In genomic region chr1:151215985-151216384, GRCm38 (mm10) we compare ENCODE assay signal across 23 mouse cellular contexts. TPM values are rescaled to one million over a fixed set of nuclear protein-coding genes. Genes with fewer than 3 reads are reported as not detected.
DNase-seq lines count a peak whose midpoint lies in the region; ATAC-seq and TF ChIP-seq lines count a peak whose summit lies in the region.
"Had no signal": no experiment of that assay in that cellular context is flagged by ENCODE, and none has a peak within 500 bp of the region (broad histone marks: within the 10 kb centered on the region; RNA-seq: fewer than 3 reads in every experiment).

No protein-coding gene starts in this region.

- no peaks in the 10 kb centered on the region for H3K36me3 ChIP-seq in kidney, postnatal 0 days (ENCODE audit: insufficient read depth, low read length)
- H3K36me3 ChIP-seq in intestine, embryonic 14.5 days (ENCODE audit: control insufficient read depth, insufficient read depth, low read length) = no peaks in the 10 kb centered on the region
- no peaks in the 10 kb centered on the region for H3K36me3 ChIP-seq in liver, embryonic 15.5 days (replicated peaks)
- no peaks in the 10 kb centered on the region for H3K36me3 ChIP-seq in stomach, postnatal 0 days (ENCODE audit: control insufficient read depth, insufficient read depth, low read length)
- no peaks in the 10 kb centered on the region for H3K36me3 ChIP-seq in forebrain, embryonic 13.5 days (ENCODE audit: poor library complexity, severe bottlenecking)
- H3K36me3 ChIP-seq: forebrain, embryonic 15.5 days; heart, embryonic 10.5 days; limb, embryonic 15.5 days; midbrain, embryonic 12.5 days; neural tube, embryonic 13.5 days had no signal

- no peaks in the 10 kb centered on the region for H3K27me3 ChIP-seq in kidney, postnatal 0 days (ENCODE audit: insufficient read depth, low read length)
- H3K27me3 ChIP-seq in intestine, embryonic 14.5 days (replicated peaks; ENCODE audit: control insufficient read depth, insufficient read depth, low read length) = no peaks in the 10 kb centered on the region
- H3K27me3 ChIP-seq in liver, embryonic 15.5 days = no peaks in the 10 kb centered on the region
- H3K27me3 ChIP-seq in stomach, postnatal 0 days (ENCODE audit: control insufficient read depth, insufficient read depth, low read length) = no peaks in the 10 kb centered on the region
- H3K27me3 ChIP-seq in forebrain, embryonic 13.5 days = no peaks in the 10 kb centered on the region
- H3K27me3 ChIP-seq: forebrain, embryonic 15.5 days; limb, embryonic 15.5 days; midbrain, embryonic 12.5 days; neural tube, embryonic 13.5 days had no signal

- H3K27ac ChIP-seq in kidney, postnatal 0 days = peak overlapping the region; percentile 81
- H3K27ac ChIP-seq in intestine, embryonic 14.5 days (ENCODE audit: low read depth) = no peak overlapping the region
- peak overlapping the region; percentile 1; the same call in 1 of the 2 replicates for H3K27ac ChIP-seq in liver, embryonic 15.5 days (replicated peaks)
- H3K27ac ChIP-seq in stomach, postnatal 0 days (replicated peaks) = no peak overlapping the region
- H3K27ac ChIP-seq in forebrain, embryonic 13.5 days = no peak overlapping the region
- H3K27ac ChIP-seq: forebrain, embryonic 15.5 days; heart, embryonic 10.5 days; layer of hippocampus, adult 2 months; limb, embryonic 15.5 days; midbrain, embryonic 12.5 days; neural tube, embryonic 13.5 days had no signal

- no peaks in the 10 kb centered on the region for H3K9me3 ChIP-seq in kidney, postnatal 0 days (replicated peaks; ENCODE audit: low read length)
- H3K9me3 ChIP-seq in intestine, embryonic 14.5 days (ENCODE audit: control insufficient read depth, low read length) = no peaks in the 10 kb centered on the region
- no peaks in the 10 kb centered on the region for H3K9me3 ChIP-seq in liver, embryonic 15.5 days (replicated peaks)
- no peaks in the 10 kb centered on the region for H3K9me3 ChIP-seq in stomach, postnatal 0 days (ENCODE audit: control insufficient read depth, low read length)
- H3K9me3 ChIP-seq in forebrain, embryonic 13.5 days (replicated peaks) = no peaks in the 10 kb centered on the region
- H3K9me3 ChIP-seq: forebrain, embryonic 15.5 days; heart, embryonic 10.5 days; limb, embryonic 15.5 days; midbrain, embryonic 12.5 days; neural tube, embryonic 13.5 days had no signal

- no peak overlapping the region for H3K4me3 ChIP-seq in kidney, postnatal 0 days (replicated peaks; ENCODE audit: low read depth, low read length)
- no peak overlapping the region for H3K4me3 ChIP-seq in intestine, embryonic 14.5 days (ENCODE audit: low read depth, low read length)
- no peak overlapping the region for H3K4me3 ChIP-seq in liver, embryonic 15.5 days (replicated peaks)
- H3K4me3 ChIP-seq in stomach, postnatal 0 days (ENCODE audit: low read depth, low read length) = no peak overlapping the region
- no peak overlapping the region for H3K4me3 ChIP-seq in forebrain, embryonic 13.5 days
- H3K4me3 ChIP-seq: forebrain, embryonic 15.5 days; heart, embryonic 10.5 days; layer of hippocampus, adult 2 months; limb, embryonic 15.5 days; midbrain, embryonic 12.5 days; neural tube, embryonic 13.5 days had no signal

- peak; percentile 70 for ATAC-seq in kidney, postnatal 0 days (replicated peaks; ENCODE audit: low FRiP score, low read depth)
- ATAC-seq in intestine, embryonic 14.5 days (replicated peaks; ENCODE audit: low FRiP score, low TSS enrichment, low read depth) = peak; percentile 72; the same call in 1 of the 2 replicates
- no peak for ATAC-seq in liver, embryonic 15.5 days (ENCODE audit: insufficient read depth)
- no peak; the same call in 1 of the 2 replicates for ATAC-seq in stomach, postnatal 0 days (ENCODE audit: low FRiP score, low TSS enrichment)
- no peak for ATAC-seq in forebrain, embryonic 13.5 days
- ATAC-seq: activated CD4-positive, CD25-positive, alpha-beta regulatory T cell, adult 4 months; forebrain, embryonic 15.5 days; lung, postnatal 0 days had no signal

- no peak for TF ChIP-seq CTCF in kidney, postnatal 0 days (IDR thresholded peaks at IDR 0.05; ENCODE audit: low read depth)
- no peak for TF ChIP-seq CTCF in stomach, postnatal 0 days (IDR thresholded peaks at IDR 0.05; ENCODE audit: low read depth)

- no peak overlapping the region for H3K9ac ChIP-seq in kidney, postnatal 0 days (ENCODE audit: low read depth, low read length)
- no peak overlapping the region for H3K9ac ChIP-seq in intestine, embryonic 14.5 days (ENCODE audit: low read length)
- no peak overlapping the region for H3K9ac ChIP-seq in liver, embryonic 15.5 days
- H3K9ac ChIP-seq in stomach, postnatal 0 days (ENCODE audit: low read length) = no peak overlapping the region
- H3K9ac ChIP-seq in forebrain, embryonic 13.5 days = no peak overlapping the region
- H3K9ac ChIP-seq: forebrain, embryonic 15.5 days; limb, embryonic 15.5 days; midbrain, embryonic 12.5 days; neural tube, embryonic 13.5 days had no signal

- H3K4me2 ChIP-seq in kidney, postnatal 0 days (ENCODE audit: low read length) = no peak overlapping the region
- H3K4me2 ChIP-seq in intestine, embryonic 14.5 days (ENCODE audit: low read length) = no peak overlapping the region
- H3K4me2 ChIP-seq in liver, embryonic 15.5 days = no peak overlapping the region
- no peak overlapping the region for H3K4me2 ChIP-seq in stomach, postnatal 0 days (replicated peaks; ENCODE audit: low read depth)
- no peak overlapping the region for H3K4me2 ChIP-seq in forebrain, embryonic 13.5 days
- H3K4me2 ChIP-seq: forebrain, embryonic 15.5 days; limb, embryonic 15.5 days; midbrain, embryonic 12.5 days; neural tube, embryonic 13.5 days had no signal

- no peak for TF ChIP-seq EP300 in stomach, postnatal 0 days (optimal IDR thresholded peaks at IDR 0.05)

- DNase-seq in kidney, postnatal 0 days (ENCODE audit: low spot score) = no peak
- DNase-seq in kidney, adult 8-10 months = no peak
- DNase-seq in intestine, embryonic 14.5 days (ENCODE audit: low spot score) = no peak
- DNase-seq in stomach, postnatal 0 days (ENCODE audit: low spot score) = peak; percentile 33
- DNase-seq in frontal cortex, adult 2 months (ENCODE audit: extremely low spot score in 1 of 2, low spot score in 1 of 2) = no peak
- DNase-seq: adrenal gland, postnatal 10 days; cerebellum, adult 9-11 months; heart, postnatal 10 days; right cerebral cortex, adult 18-20 months had no signal

- 0 out of 2 replicates have a peak, but pooled peaks cover 5% of the 10 kb centered on the region for H3K4me1 ChIP-seq in kidney, postnatal 0 days (replicated peaks; ENCODE audit: insufficient read depth, low read length)
- H3K4me1 ChIP-seq in intestine, embryonic 14.5 days (replicated peaks; ENCODE audit: control insufficient read depth, insufficient read depth, low read length) = 0 out of 2 replicates have a peak, but pooled peaks cover 2% of the 10 kb centered on the region
- peaks cover 19% of the 10 kb centered on the region for H3K4me1 ChIP-seq in liver, embryonic 15.5 days (replicated peaks)
- no peaks in the 10 kb centered on the region for H3K4me1 ChIP-seq in stomach, postnatal 0 days (replicated peaks; ENCODE audit: control insufficient read depth, insufficient read depth)
- no peaks in the 10 kb centered on the region; the same call in 1 of the 2 replicates for H3K4me1 ChIP-seq in forebrain, embryonic 13.5 days
- H3K4me1 ChIP-seq: forebrain, embryonic 15.5 days; heart, embryonic 10.5 days; midbrain, embryonic 12.5 days; neural tube, embryonic 13.5 days had no signal

- WGBS in kidney, postnatal 0 days = 22% methylated on average over 1 of the region's 1 CpGs
- WGBS in intestine, embryonic 14.5 days = 41% methylated on average over 1 of the region's 1 CpGs
- WGBS in liver, embryonic 15.5 days (ENCODE audit: insufficient replicate concordance) = 32% methylated on average over 1 of the region's 1 CpGs
- 21% methylated on average over 1 of the region's 1 CpGs for WGBS in stomach, postnatal 0 days
- 83% methylated on average over 1 of the region's 1 CpGs for WGBS in forebrain, embryonic 13.5 days

RNA-seq across cellular contexts. Expression of gene Gm47996, which starts 6.1 kb away (rescaled TPM):
- 0.28 and 0.41 TPM in 2 replicates for polyA plus RNA-seq in kidney, postnatal 0 days (2015; fragmentation: Nextera tagmentation; extraction: Ambion mirVana)
- polyA plus RNA-seq in intestine, embryonic 14.5 days (2014; fragmentation: Nextera tagmentation; extraction: Ambion mirVana) = not detected in 2 replicates
- polyA plus RNA-seq in liver, embryonic 15.5 days (2015; fragmentation: Nextera tagmentation; extraction: Ambion mirVana) = 0.18 and 0.31 TPM in 2 replicates
- polyA plus RNA-seq in stomach, postnatal 0 days (2015; fragmentation: Nextera tagmentation; extraction: Ambion mirVana) = not detected in 2 replicates
- polyA plus RNA-seq in frontal cortex, adult 2 months (2012; rRNA removed) = not detected in 2 replicates
- not detected in 2 replicates for polyA plus RNA-seq in forebrain, embryonic 13.5 days (2015; fragmentation: Nextera tagmentation; extraction: Ambion mirVana)
- polyA plus RNA-seq: activated CD4-positive, CD25-positive, alpha-beta regulatory T cell, adult 4 months; cortical plate, adult 2 months; embryonic facial prominence, embryonic 11.5 days; forebrain, embryonic 15.5 days; heart, embryonic 10.5 days; lung, postnatal 0 days; neural tube, embryonic 13.5 days; thymus, postnatal 0 days had no signal

RNA-seq across cellular contexts. Expression of gene 3110040M04Rik, which starts 12.1 kb away (rescaled TPM):
- polyA plus RNA-seq in kidney, postnatal 0 days (2015; fragmentation: Nextera tagmentation; extraction: Ambion mirVana) = 0.92 and 1.1 TPM in 2 replicates
- 0.30 TPM in 1 of 2 replicates, not detected in the other for polyA plus RNA-seq in intestine, embryonic 14.5 days (2014; fragmentation: Nextera tagmentation; extraction: Ambion mirVana)
- polyA plus RNA-seq in liver, embryonic 15.5 days (2015; fragmentation: Nextera tagmentation; extraction: Ambion mirVana) = 0.39 and 1.0 TPM in 2 replicates
- not detected in 2 replicates for polyA plus RNA-seq in stomach, postnatal 0 days (2015; fragmentation: Nextera tagmentation; extraction: Ambion mirVana)
- polyA plus RNA-seq in frontal cortex, adult 2 months (2012; rRNA removed) = not detected in 2 replicates
- not detected in 2 replicates for polyA plus RNA-seq in forebrain, embryonic 13.5 days (2015; fragmentation: Nextera tagmentation; extraction: Ambion mirVana)
- polyA plus RNA-seq: activated CD4-positive, CD25-positive, alpha-beta regulatory T cell, adult 4 months; cortical plate, adult 2 months; embryonic facial prominence, embryonic 11.5 days; forebrain, embryonic 15.5 days; limb, embryonic 15.5 days; lung, postnatal 0 days; midbrain, embryonic 12.5 days; neural tube, embryonic 13.5 days; thymus, postnatal 0 days had no signal

RNA-seq across cellular contexts. Expression of gene Gm47995, which starts 17.7 kb away (rescaled TPM):
- polyA plus RNA-seq in kidney, postnatal 0 days (2015; fragmentation: Nextera tagmentation; extraction: Ambion mirVana) = 0.29 and 0.32 TPM in 2 replicates
- polyA plus RNA-seq in intestine, embryonic 14.5 days (2014; fragmentation: Nextera tagmentation; extraction: Ambion mirVana) = 0.23 TPM in 1 of 2 replicates, not detected in the other
- 0.74 and 0.82 TPM in 2 replicates for polyA plus RNA-seq in liver, embryonic 15.5 days (2015; fragmentation: Nextera tagmentation; extraction: Ambion mirVana)
- polyA plus RNA-seq in stomach, postnatal 0 days (2015; fragmentation: Nextera tagmentation; extraction: Ambion mirVana) = not detected in 2 replicates
- polyA plus RNA-seq in frontal cortex, adult 2 months (2012; rRNA removed) = not detected in 2 replicates
- not detected in 2 replicates for polyA plus RNA-seq in forebrain, embryonic 13.5 days (2015; fragmentation: Nextera tagmentation; extraction: Ambion mirVana)
- polyA plus RNA-seq: activated CD4-positive, CD25-positive, alpha-beta regulatory T cell, adult 4 months; cortical plate, adult 2 months; embryonic facial prominence, embryonic 11.5 days; forebrain, embryonic 15.5 days; hindbrain, embryonic 11.5 days; midbrain, embryonic 12.5 days; neural tube, embryonic 13.5 days; thymus, postnatal 0 days had no signal

RNA-seq across cellular contexts. Expression of gene Gm8947, which starts 23.8 kb away (rescaled TPM):
- polyA plus RNA-seq in kidney, postnatal 0 days (2015; fragmentation: Nextera tagmentation; extraction: Ambion mirVana) = 0.61 and 0.80 TPM in 2 replicates
- 0.32 TPM in 1 of 2 replicates, not detected in the other for polyA plus RNA-seq in intestine, embryonic 14.5 days (2014; fragmentation: Nextera tagmentation; extraction: Ambion mirVana)
- 1.2 and 1.3 TPM in 2 replicates for polyA plus RNA-seq in liver, embryonic 15.5 days (2015; fragmentation: Nextera tagmentation; extraction: Ambion mirVana)
- 0.05 TPM in 1 of 2 replicates, not detected in the other for polyA plus RNA-seq in stomach, postnatal 0 days (2015; fragmentation: Nextera tagmentation; extraction: Ambion mirVana)
- not detected in 2 replicates for polyA plus RNA-seq in frontal cortex, adult 2 months (2012; rRNA removed)
- polyA plus RNA-seq in forebrain, embryonic 13.5 days (2015; fragmentation: Nextera tagmentation; extraction: Ambion mirVana) = not detected in 2 replicates
- polyA plus RNA-seq: activated CD4-positive, CD25-positive, alpha-beta regulatory T cell, adult 4 months; cortical plate, adult 2 months; forebrain, embryonic 15.5 days; hindbrain, embryonic 11.5 days; limb, embryonic 15.5 days; lung, postnatal 0 days; midbrain, embryonic 12.5 days; neural tube, embryonic 13.5 days; thymus, postnatal 0 days had no signal

RNA-seq across cellular contexts. Expression of gene Gm47985, which starts 33.6 kb away (rescaled TPM):
- polyA plus RNA-seq in kidney, postnatal 0 days (2015; fragmentation: Nextera tagmentation; extraction: Ambion mirVana) = 0.46 and 0.56 TPM in 2 replicates
- 0.16 TPM in 1 of 2 replicates, not detected in the other for polyA plus RNA-seq in intestine, embryonic 14.5 days (2014; fragmentation: Nextera tagmentation; extraction: Ambion mirVana)
- 1.9 and 2.2 TPM in 2 replicates for polyA plus RNA-seq in liver, embryonic 15.5 days (2015; fragmentation: Nextera tagmentation; extraction: Ambion mirVana)
- polyA plus RNA-seq in stomach, postnatal 0 days (2015; fragmentation: Nextera tagmentation; extraction: Ambion mirVana) = not detected in 2 replicates
- not detected in 2 replicates for polyA plus RNA-seq in frontal cortex, adult 2 months (2012; rRNA removed)
- polyA plus RNA-seq in forebrain, embryonic 13.5 days (2015; fragmentation: Nextera tagmentation; extraction: Ambion mirVana) = 0.14 and 0.25 TPM in 2 replicates
- polyA plus RNA-seq: activated CD4-positive, CD25-positive, alpha-beta regulatory T cell, adult 4 months; cortical plate, adult 2 months; forebrain, embryonic 15.5 days; limb, embryonic 15.5 days; thymus, postnatal 0 days had no signal

Comparison
In these comparisons a context has a peak if more than half of its experiments do, and no peak if none do; other contexts are left out.
1. ATAC-seq: peak in kidney, postnatal 0 days (single experiment) and intestine, embryonic 14.5 days (single experiment); none in liver, embryonic 15.5 days (single experiment), stomach, postnatal 0 days (single experiment) and forebrain, embryonic 13.5 days (single experiment).
2. H3K27ac ChIP-seq: peak in kidney, postnatal 0 days (single experiment) and liver, embryonic 15.5 days (single experiment); none in intestine, embryonic 14.5 days (single experiment), stomach, postnatal 0 days (single experiment) and forebrain, embryonic 13.5 days (single experiment).